Mouse (Mus musculus): ENCODE data around the gene Dpysl5. TPM values are rescaled to one million over a fixed set of nuclear protein-coding genes. Genes with fewer than 3 reads are reported as not detected.

The Dpysl5 gene
- polyA plus RNA-seq, 1 experiment from 2014 or later: 5.5 TPM

DNA sequence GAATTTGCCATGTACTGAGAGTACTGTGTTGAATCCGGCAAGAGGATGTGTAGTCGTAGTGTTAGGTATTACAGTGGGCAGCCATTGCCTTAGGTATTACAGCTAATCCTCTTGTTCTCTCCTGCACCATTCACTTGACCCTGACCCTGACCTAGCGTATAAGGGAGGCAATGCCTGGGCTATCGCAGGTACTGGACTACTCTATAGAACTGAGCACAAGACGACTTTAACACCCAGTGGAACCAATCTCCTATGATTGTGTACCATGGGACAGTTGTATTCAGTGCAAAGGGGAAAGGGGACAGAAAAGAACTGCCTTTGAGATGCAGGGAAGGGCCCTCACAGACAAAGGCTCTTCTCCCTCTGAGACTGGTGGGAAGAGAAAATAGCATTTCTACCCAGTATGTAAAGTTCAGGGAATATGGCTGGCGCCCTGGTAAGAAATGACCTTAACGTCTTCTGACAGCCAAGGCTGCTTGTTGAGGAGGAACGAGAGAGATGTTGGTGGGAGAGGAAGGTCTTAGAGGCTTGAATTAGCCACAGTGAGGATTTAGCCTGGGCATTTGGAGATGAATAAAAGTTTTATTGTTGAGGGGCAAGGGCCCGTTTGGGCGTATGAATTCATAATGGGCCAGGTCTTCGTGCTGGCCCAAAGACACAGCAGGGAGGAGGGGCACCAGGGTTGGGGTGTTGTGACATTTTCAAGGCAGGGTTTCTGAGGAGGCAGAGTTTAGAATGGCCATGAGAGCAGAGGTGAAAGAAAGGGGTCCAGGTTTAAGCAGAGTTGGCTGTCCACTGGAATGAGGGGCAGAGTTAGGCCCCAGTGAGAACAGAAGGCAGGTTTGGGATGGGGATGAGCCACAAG is 113.0 kb downstream of the Dpysl5 start:
- Histone ChIP-seq H3K27ac (no peak overlapping the region), H3K27me3 (no peaks in the 10 kb centered on the region), H3K4me2 (no peak overlapping the region), H3K36me3 (no peaks in the 10 kb centered on the region), H3K4me1 (replicated peaks) (no peaks in the 10 kb centered on the region; the same call in 1 of the 2 replicates), H3K9ac (replicated peaks) (no peak overlapping the region), H3K4me3 (replicated peaks) (no peak overlapping the region), H3K9me3 (no peaks in the 10 kb centered on the region)
- 84% methylated on average over 11 of the region's 11 CpGs for WGBS
- no peak for ATAC-seq (ENCODE audit: insufficient number of reproducible peaks, insufficient read depth, low FRiP score, low TSS enrichment, low read depth)

DNA sequence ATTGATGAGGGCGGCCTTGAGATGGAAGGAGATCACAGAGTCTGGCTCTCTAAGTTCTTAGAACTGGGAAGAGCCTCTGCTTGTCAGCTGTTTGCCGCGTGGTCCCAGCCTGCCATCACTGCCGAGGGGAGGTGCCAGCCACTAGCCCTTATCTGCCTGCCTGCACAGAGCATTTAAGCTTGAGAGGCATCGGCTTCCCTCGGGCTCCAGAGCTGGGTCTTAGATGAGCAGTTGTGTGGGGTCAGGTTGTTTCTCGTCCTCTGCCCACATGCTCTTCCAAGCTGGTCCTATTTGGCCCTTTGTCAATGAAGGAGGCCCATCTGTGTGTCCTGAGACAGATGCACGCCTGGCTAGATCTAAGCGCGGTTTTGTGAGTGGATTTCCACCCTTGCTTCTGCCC is 113.8 kb downstream of the Dpysl5 start:
- H3K4me1 ChIP-seq (replicated peaks): no peaks in the 10 kb centered on the region; the same call in 1 of the 2 replicates
- H3K4me3 ChIP-seq (replicated peaks): no peak overlapping the region
- no peaks in the 10 kb centered on the region for H3K36me3 ChIP-seq
- no peak overlapping the region for H3K27ac ChIP-seq
- H3K27me3 ChIP-seq: no peaks in the 10 kb centered on the region
- H3K4me2 ChIP-seq: no peak overlapping the region
- no peak overlapping the region for H3K9ac ChIP-seq (replicated peaks)
- 71% methylated on average over 10 of the region's 10 CpGs for WGBS
- no peaks in the 10 kb centered on the region for H3K9me3 ChIP-seq
- ATAC-seq (ENCODE audit: insufficient number of reproducible peaks, insufficient read depth, low FRiP score, low TSS enrichment, low read depth): no peak

DNA sequence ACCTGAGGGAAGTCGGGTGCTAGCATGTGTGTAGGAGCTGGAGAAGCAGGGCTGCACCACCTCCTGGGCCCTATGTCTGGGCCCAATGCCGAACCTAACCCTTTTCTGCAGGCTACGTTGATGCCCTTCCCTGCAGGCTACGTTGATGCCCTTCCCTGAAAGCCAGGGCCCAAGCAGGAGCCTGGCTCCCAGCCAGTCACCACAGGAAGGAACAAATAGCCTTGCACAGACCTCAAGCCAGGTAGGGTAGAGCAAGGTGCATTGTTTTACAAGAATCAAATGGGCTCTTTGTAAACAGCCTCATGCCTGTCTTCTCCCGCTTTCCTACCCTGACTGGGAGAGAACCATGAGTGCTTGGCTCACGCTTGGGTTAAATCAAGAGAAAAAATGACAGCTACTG is 114.5 kb downstream of the Dpysl5 start:
- no peak overlapping the region for H3K4me3 ChIP-seq (replicated peaks)
- 74% methylated on average over 6 of the region's 6 CpGs for WGBS
- H3K9me3 ChIP-seq: no peaks in the 10 kb centered on the region
- no peak overlapping the region for H3K27ac ChIP-seq
- H3K4me1 ChIP-seq (replicated peaks): no peaks in the 10 kb centered on the region; the same call in 1 of the 2 replicates
- no peaks in the 10 kb centered on the region for H3K36me3 ChIP-seq
- no peak overlapping the region for H3K4me2 ChIP-seq
- H3K9ac ChIP-seq (replicated peaks): no peak overlapping the region
- ATAC-seq (ENCODE audit: insufficient number of reproducible peaks, insufficient read depth, low FRiP score, low TSS enrichment, low read depth): no peak
- H3K27me3 ChIP-seq: no peaks in the 10 kb centered on the region

DNA sequence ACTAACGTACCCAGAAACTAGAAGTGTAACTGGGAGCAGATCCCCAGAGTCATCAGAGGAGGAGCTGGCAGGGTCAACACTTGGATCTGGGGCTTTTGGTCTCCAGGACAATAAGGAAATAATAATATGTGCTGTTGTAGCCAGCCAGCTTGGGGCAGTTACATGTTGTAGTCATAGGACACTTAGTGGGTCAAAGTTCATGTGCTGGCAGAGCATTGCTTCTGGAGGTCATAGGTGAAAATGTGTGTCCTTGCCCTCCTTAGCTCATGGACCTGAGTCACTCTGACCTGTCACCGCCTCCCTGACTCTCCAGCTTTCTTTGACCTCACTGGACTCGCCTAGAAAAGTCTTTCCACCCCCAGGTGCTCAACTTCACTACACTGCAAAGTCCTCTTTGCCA is 122.1 kb downstream of the Dpysl5 start:
- no peaks in the 10 kb centered on the region for H3K27me3 ChIP-seq
- no peak overlapping the region for H3K4me3 ChIP-seq (replicated peaks)
- ATAC-seq (ENCODE audit: insufficient number of reproducible peaks, insufficient read depth, low FRiP score, low TSS enrichment, low read depth): no peak
- WGBS: 87% methylated on average over 3 of the region's 3 CpGs
- H3K4me1 ChIP-seq (replicated peaks): no peaks in the 10 kb centered on the region
- H3K9me3 ChIP-seq: 0 out of 2 replicates have a peak, but pooled peaks cover 4% of the 10 kb centered on the region
- H3K4me2 ChIP-seq: no peak overlapping the region
- H3K36me3 ChIP-seq: peaks cover 14% of the 10 kb centered on the region; the same call in 1 of the 2 replicates
- H3K9ac ChIP-seq (replicated peaks): no peak overlapping the region
- H3K27ac ChIP-seq: no peak overlapping the region

DNA sequence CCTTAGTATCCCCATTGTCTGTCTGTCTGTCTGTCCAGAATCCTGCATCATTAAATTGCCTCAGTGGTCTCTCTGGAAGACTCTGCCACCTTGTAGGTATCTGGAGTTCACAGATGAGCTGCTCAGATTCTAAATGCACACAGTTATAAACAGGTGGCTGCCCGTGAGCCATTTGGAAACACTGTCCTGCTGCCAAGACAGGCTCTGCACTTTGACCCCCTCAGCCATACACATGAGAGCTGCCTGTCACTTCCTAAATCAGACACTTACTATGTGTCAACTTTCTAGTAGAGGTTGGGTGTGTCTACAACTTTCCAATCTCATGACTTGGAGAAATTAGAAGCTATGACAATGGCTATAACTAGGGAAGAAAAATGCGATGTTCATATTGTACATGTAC is 128.4 kb downstream of the Dpysl5 start:
- H3K27ac ChIP-seq: no peak overlapping the region
- WGBS: 83% methylated on average over 2 of the region's 2 CpGs
- no peaks in the 10 kb centered on the region for H3K27me3 ChIP-seq
- H3K9ac ChIP-seq (replicated peaks): no peak overlapping the region
- H3K4me1 ChIP-seq (replicated peaks): no peaks in the 10 kb centered on the region
- H3K4me2 ChIP-seq: no peak overlapping the region
- no peak overlapping the region for H3K4me3 ChIP-seq (replicated peaks)
- H3K9me3 ChIP-seq: 0 out of 2 replicates have a peak, but pooled peaks cover 4% of the 10 kb centered on the region
- ATAC-seq (ENCODE audit: insufficient number of reproducible peaks, insufficient read depth, low FRiP score, low TSS enrichment, low read depth): no peak
- H3K36me3 ChIP-seq: peaks cover 14% of the 10 kb centered on the region; the same call in 1 of the 2 replicates

DNA sequence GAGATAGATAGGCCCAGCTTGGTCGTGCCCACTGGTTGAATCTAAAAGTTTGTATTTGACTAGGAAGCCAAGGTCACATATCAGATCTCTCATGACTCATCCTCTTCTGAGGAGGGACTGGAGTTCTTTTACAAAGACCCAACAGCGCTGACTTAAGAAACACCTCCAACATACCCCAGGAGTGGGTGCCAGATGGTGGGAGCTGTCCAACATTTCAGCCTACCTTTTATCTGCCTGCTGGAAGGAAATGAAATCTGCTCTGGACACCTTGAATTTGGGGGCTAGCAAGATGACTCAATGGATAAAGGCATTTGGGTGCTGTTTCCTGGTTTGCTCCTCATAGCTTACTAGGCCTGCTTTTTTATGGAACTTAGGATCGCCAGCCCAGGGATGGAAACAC is 130.5 kb downstream of the Dpysl5 start:
- no peak overlapping the region for H3K4me2 ChIP-seq
- H3K9me3 ChIP-seq: 0 out of 2 replicates have a peak, but pooled peaks cover under 1% of the 10 kb centered on the region
- H3K27ac ChIP-seq: no peak overlapping the region
- no peak for ATAC-seq (ENCODE audit: insufficient number of reproducible peaks, insufficient read depth, low FRiP score, low TSS enrichment, low read depth)
- H3K4me3 ChIP-seq (replicated peaks): no peak overlapping the region
- no peaks in the 10 kb centered on the region for H3K4me1 ChIP-seq (replicated peaks)
- H3K9ac ChIP-seq (replicated peaks): no peak overlapping the region
- H3K36me3 ChIP-seq: peaks cover 10% of the 10 kb centered on the region; the same call in 1 of the 2 replicates
- no peaks in the 10 kb centered on the region; the same call in 1 of the 2 replicates for H3K27me3 ChIP-seq
- WGBS: 47% methylated on average over 3 of the region's 3 CpGs

Other genes starting within 250 kb of the Dpysl5 start
- 0.24 and 0.40 TPM in 2 replicates for gene Otof, start 249.6 kb upstream of the Dpysl5 start, polyA plus RNA-seq (2016; fragmentation: Nextera tagmentation; extraction: Ambion mirVana)
- gene 1700001C02Rik, start 245.5 kb upstream of the Dpysl5 start, polyA plus RNA-seq (2016; fragmentation: Nextera tagmentation; extraction: Ambion mirVana): not detected in 2 replicates
- not detected in 2 replicates for gene Cib4, start 165.7 kb upstream of the Dpysl5 start, polyA plus RNA-seq (2016; fragmentation: Nextera tagmentation; extraction: Ambion mirVana)
- gene Kcnk3, start 123.4 kb upstream of the Dpysl5 start, polyA plus RNA-seq (2016; fragmentation: Nextera tagmentation; extraction: Ambion mirVana): 0.18 and 0.30 TPM in 2 replicates
- 19.9 and 22.1 TPM in 2 replicates for gene Slc35f6, start 63.6 kb upstream of the Dpysl5 start, polyA plus RNA-seq (2016; fragmentation: Nextera tagmentation; extraction: Ambion mirVana)
- 402 and 439 TPM in 2 replicates for gene Cenpa, start 44.8 kb upstream of the Dpysl5 start, polyA plus RNA-seq (2016; fragmentation: Nextera tagmentation; extraction: Ambion mirVana)
- 26.8 and 28.4 TPM in 2 replicates for gene Mapre3, start 103.1 kb downstream of the Dpysl5 start, polyA plus RNA-seq (2016; fragmentation: Nextera tagmentation; extraction: Ambion mirVana)
- 80.4 and 84.6 TPM in 2 replicates for gene Tmem214, start 156.4 kb downstream of the Dpysl5 start, polyA plus RNA-seq (2016; fragmentation: Nextera tagmentation; extraction: Ambion mirVana)
- gene Agbl5, start 177.1 kb downstream of the Dpysl5 start, polyA plus RNA-seq (2016; fragmentation: Nextera tagmentation; extraction: Ambion mirVana): 35.8 and 42.0 TPM in 2 replicates
- 351 and 355 TPM in 2 replicates for gene Ost4, start 196.2 kb downstream of the Dpysl5 start, polyA plus RNA-seq (2016; fragmentation: Nextera tagmentation; extraction: Ambion mirVana)
- gene Emilin1, start 201.8 kb downstream of the Dpysl5 start, polyA plus RNA-seq (2016; fragmentation: Nextera tagmentation; extraction: Ambion mirVana): 221 and 225 TPM in 2 replicates
- 11.7 and 14.6 TPM in 2 replicates for gene Khk, start 209.9 kb downstream of the Dpysl5 start, polyA plus RNA-seq (2016; fragmentation: Nextera tagmentation; extraction: Ambion mirVana)
- 4.1 and 4.4 TPM in 2 replicates for gene Cgref1, start 234.0 kb downstream of the Dpysl5 start, polyA plus RNA-seq (2016; fragmentation: Nextera tagmentation; extraction: Ambion mirVana)
- gene Preb, start 248.8 kb downstream of the Dpysl5 start, polyA plus RNA-seq (2016; fragmentation: Nextera tagmentation; extraction: Ambion mirVana): 132 and 133 TPM in 2 replicates

All from limb, embryonic 12.5 days (tissue).